Mouse (Mus musculus): ENCODE measurements around the gene Ccdc136.

The Ccdc136 gene

DNA sequence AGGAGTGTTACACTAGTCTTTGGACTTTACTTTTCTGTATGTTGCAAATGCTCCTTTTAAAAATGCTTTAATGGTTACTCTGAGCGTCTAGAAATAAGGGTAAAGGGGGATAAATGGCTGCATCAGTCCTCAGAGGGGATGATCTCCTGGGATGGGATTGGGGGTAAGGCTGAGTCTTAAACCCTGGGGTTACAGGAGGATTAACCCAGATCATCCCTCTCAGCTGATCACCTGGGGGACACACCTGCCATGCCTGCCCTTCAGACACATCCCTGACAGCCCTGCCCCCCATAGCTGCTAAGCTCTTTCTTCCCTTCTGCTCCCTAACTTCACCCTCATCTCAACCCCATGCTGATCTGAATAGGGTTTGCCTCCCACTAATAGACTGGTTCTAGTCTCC is 1.8 kb upstream of the Ccdc136 start:
- no peak for DNase-seq (ENCODE audit: low read depth)

DNA sequence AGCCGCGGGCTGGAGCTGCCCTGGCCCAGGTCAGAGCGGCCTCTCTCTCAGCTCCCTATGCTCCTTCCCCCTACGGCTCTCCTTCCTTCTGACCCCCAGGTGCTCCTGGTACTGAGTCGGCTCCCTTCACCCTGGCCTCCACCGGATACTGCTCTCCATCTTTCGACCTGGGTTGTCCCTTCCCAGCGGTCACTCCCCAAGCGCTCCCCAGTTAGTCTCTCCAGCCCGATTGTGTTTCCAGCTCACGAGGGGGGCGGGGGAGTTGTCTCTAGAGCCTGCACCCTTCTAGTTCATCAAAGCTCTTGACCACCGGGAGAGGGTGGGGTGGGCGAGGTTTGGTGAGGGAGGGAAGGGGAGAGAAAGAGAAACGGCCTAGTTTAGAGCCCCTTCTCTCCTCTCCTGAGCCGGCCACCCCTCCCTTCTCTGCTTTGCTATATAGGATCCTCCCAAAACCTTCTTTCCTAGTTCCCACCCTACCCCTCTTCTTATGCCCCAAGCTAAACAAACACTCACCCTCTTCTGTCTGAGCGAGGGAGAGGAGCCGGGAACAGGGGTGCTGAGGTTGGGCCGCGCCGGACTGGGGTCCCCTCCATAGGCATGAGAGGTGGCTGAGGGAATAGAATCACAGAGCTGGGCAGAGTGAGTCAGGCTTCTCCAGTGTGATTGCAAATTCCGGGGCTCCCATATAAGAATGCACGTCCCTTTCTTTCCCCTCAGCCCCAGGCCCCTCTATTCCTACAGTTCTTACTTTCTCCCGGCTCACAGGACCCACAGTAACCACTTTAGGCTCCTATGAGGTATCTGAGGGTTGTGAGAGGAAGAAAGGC is 818 bp downstream of the Ccdc136 start:
- no peak for DNase-seq (ENCODE audit: low read depth)

DNA sequence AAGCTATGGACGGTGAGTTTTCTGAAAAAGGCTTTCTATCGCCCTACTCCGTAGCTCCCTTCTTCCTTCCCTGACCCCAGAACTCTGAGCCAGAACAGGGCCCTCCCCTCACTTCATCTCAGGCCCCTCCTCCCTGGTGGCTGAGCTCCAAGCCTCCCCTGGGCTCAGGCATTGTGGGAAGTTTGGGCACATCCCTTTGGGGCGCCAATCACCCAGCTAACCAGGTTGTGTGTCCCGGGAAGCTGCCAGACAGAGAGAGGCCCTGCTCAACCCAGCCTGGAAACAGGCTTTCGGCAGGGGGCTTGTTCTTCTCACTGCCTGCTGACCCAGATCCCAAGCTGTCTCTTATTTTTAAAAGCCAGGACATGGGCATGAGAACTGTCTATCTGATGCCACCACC is 1.5 kb downstream of the Ccdc136 start:
- DNase-seq (ENCODE audit: low read depth) = no peak

DNA sequence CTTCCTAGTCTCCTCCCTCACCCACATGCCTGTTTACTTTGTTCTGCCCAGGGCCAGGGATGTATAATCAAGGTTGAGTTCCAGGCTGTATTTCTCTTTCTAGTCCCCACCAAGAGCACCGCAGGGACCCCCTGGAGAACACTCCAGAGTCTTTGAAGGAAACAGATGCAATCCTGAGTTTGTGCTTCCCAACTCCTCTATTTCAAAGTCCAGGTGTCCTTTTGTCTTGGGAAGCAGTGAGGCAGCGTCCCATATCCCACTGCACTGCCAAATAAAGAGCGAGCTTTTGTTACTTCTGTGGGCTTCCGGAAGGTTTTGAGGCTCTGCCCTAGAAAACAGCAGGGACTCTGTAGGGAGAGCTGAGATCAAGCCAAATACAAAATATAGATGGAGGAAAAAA is 3.7 kb downstream of the Ccdc136 start:
- no peak for DNase-seq (ENCODE audit: low read depth)

DNA sequence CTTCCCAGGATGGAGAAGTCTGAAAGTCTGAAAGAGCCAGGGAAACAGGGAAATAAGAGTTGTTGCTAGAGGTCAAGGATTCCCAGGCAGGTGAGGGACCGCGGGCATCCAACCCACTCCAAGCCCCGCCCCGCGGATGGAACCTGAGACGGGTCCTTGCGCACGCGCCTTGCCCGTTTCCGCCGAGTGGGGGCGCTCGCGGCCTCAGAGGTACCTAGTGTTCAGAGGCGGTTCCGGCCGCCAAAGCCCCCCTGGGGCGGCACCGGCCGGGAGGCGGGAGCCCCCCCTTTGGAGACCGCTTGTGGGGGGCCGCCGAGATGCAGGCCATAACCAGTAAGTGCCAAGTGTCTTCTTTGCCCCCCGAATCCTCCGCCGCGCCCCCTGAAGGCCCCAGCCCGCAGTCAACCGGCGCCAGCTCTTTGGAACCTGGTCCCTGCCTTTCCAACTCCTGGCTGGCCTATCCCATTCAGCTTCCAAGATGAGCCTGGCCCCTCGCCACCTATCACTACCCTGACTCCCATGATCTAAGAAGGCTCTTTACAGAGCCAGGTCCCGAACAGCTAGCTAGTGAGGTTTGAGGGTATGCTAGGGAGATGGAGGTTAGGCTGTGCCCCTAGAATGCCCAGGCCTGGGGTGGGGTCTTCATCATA is 6.7 kb downstream of the Ccdc136 start:
- DNase-seq (ENCODE audit: low read depth) = no peak

DNA sequence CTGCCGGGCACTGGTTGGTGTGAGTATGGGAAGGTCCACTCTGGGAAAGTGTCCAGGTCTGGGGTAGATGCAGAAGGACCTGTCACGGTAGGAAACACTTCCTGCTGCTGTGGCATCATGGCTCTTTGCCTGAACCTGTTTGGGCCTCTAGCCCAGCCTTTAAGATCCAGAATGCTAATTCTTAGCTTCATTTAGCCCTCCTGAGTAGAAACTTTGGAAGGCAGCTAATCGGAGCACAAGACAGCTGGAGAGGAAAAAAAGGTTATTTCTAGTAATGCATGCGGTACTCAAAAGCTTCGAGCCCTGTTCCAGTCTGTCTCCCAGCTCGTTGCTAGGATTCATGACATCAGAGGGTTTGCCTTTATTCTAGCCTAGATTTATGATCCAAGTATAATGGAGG is 10.3 kb downstream of the Ccdc136 start:
- no peak for DNase-seq (ENCODE audit: low read depth)

DNA sequence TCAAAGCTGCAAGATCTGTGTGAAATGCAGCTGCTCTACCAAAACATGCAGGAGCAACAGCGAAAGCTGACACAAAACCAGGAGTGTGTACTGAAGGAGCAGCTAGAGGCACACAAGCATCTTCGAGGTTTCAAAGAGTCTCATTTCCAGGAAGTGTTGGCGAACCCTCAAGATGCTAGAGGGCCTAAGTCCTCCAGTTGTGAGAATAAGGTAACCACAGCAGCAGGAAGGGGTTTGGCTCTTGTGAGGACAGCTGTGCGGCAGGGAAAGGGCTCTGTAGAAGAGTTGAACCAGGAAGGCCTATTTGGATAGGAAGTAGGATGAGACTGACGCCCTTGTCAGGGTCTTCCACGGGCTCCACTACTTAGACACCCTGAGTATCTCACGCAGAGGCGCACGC is 19.3 kb downstream of the Ccdc136 start:
- no peak for DNase-seq (ENCODE audit: low read depth)

DNA sequence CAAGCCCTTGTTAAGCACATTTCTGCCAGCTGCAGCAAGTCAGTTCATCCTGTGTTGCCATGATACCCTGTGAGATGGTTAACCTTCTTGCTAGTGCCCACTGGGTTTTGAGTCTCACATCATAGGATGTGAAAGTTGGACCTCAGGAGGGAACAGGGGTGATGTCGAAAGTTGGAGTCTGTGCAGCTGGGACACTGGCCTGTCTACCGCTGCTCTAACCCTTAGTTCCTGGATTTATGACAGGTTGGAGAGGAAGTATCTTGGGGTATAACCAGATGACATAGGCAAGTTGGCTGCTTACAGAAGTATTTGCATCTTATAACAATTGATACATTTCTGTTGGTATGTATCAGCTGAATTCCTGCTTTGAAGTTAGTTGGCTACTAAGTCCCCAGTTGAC is 24.5 kb downstream of the Ccdc136 start:
- no peak for DNase-seq (ENCODE audit: low read depth)

DNA sequence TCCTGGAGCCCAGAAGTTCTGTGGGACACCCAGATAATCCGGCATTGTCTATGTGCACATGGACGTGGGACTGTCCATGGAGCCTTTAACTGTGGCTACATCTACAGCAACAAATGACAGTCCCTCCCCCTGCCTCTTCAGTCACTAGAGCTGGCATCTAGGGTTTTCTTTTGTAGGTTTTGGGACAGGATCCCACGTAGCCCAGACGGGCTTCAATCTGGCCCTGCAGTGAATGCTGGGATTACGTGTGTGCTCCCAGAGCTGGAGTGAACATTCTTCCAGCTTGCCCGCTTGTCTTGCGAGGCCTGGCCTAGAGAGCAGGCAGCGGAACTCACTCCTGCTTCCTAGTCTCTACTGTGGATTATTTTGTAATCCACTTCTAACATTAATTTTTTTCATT is 29.0 kb downstream of the Ccdc136 start:
- DNase-seq (ENCODE audit: low read depth) = no peak

DNA sequence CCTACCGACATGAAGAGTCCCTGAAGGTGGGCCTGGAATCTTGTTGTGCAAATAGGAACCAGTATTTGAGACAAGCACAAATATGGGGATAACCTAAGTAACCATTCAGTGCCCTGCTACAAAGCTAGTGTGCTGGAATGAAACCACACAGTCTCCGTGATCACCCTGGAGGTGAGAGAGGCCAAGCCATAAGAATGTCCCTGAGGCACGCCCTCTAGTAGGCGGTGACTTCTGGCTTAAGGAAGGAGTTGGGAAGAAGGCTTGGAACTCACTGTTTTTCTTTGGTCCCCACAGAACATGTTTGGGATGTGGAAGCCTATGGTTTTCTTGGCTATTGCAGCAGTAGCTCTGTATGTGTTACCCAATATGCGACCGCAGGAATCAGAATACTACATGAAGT is 30.2 kb downstream of the Ccdc136 start:
- DNase-seq (ENCODE audit: low read depth) = no peak

DNA sequence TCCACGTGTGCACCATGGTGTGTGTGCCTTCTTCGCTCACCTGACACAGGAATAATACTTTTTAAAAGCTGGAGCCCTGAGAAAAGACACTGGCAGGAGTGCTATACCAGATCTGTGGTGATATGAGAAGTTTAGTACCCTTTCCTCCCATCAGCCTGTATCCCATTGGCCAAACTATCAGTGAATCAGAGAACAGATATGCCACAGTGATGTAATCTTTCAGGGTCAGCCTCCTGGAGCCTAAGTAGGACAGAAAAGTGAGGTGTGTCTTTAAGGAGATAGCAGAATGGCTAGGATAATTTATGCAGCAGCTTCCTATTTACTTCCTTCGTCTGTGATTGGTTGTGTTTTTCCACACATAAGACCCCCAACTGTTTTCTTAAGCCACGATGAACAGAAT is 32.1 kb downstream of the Ccdc136 start:
- DNase-seq (ENCODE audit: low read depth) = no peak

DNA sequence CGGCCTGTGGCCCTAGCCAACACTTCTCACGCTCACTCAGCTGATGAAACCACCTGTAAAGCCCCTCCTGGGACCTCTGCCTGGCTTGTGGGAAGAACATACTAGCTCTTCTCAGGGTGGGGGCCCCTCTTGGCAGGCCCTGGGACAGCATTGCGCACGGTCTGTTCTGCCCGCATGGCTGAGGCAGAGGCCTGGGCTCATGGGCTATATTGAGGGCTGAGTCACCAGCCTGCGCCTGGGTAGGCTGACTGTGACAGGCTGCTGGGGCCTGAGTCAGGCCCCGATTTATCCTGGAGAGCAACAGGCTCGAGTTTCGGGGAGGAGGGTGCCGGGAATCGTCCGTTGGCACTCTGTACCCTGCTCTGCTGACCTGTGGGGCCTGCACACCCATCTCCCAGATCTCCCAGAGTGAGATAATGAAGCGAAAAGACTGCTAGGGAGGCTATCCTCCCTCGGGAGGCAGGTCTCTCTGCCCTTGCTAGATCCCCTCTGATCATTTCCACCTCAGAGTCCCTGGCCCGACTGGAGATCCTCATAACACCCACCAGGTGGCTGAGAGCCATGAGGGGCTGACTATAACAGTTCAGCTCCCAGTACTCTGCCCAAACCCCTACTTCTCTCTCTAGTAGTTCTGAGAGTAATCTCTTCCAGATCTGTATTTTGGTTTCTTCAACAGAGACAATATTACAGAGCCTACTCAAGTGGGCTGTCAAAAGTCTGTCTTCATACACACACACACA is 34.7 kb downstream of the Ccdc136 start:
- peak; percentile 71 for DNase-seq (ENCODE audit: low read depth)

DNA sequence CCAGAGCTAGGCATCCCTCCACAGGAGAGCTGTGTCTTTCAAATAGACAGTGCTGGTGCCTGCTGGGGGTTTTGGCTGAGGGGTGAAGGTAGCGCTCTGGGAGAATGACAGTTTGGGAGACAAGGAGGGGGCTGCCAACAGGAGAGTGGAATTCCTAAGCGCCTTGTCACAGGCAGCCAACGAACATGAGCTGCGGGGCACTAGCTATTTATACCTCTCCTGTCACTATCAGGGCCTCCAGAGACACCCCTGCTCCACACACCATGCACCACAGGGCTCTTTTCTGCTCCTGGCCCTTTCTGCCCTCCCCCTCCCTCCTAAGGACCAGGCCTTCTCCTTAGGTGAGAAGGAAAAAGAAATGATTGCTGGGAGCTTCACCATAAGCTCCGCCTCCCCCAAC is 35.4 kb downstream of the Ccdc136 start:
- no peak for DNase-seq (ENCODE audit: low read depth)

DNA sequence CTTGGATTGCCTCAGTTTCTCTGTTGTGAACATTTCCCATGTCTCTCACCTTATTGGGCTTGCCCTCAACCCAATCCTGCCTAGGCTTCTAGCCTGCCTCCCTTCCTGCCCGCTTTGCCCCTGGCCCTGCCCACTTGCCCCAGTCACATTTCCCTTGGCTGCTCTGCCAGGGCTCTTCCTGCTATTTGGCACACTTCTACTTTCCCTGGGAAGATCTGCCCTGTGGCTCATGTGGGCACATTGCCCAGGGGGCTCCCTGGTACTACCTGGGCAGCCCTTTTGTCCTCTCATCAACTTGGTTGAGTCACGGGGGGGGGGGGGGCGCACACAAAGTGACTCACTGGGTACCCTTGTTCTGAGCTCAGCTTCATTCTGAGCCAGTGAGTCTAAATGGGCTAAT is 36.0 kb downstream of the Ccdc136 start:
- no peak for DNase-seq (ENCODE audit: low read depth)

DNA sequence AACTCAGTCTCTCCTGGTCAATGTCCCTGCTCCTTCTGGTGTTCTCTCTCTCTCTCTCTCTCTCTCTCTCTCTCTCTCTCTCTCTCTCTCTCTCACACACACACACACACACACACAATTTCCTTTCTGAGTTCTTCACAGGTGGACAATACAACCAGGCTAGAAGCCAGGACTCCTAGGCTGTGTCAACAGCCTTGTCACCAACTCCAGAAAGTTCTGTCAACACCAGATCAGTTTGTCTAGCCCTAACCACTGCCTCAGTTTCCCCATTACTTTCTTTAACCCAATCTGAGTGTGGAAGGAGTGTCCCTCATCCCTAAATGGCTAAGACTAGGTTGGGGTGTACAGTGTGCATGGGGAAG is 36.5 kb downstream of the Ccdc136 start:
- no peak for DNase-seq (ENCODE audit: low read depth)

DNA sequence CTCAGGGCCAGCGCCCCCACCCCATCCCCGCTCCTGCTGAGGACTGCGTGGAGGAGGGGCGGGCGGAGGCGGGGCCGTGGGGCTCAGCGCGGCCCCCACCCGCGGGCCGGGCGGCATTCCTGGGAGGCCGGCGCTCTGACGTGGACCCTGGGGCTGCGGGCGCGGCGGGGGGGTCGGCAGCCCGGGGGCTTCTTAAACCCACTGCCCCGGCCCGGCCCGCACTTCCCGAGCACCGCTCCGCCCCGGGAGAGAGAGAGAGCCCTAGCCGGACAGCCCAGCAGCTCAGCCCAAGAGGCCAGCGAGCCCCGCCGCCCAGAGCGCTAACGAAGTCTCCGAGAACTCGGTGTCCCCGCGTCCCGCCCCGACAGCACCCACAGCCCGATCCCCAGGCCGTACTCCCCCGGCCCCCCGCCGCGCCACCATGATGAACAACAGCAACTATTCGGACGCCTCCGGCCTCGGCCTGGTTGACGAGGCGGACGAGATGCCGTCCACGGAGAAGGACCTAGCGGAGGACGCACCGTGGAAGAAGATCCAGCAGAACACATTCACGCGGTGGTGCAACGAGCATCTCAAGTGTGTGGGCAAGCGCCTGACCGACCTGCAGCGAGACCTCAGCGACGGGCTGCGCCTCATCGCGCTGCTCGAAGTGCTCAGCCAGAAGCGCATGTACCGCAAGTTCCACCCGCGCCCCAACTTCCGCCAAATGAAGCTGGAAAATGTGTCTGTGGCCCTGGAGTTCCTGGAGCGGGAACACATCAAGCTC is 37.1 kb downstream of the Ccdc136 start, which contains the start of gene Flnc:
Gene Flnc, plus strand, starts transcription at position 219 of the 766 bp plus-strand sequence.
- DNase-seq (ENCODE audit: low read depth) = no peak

DNA sequence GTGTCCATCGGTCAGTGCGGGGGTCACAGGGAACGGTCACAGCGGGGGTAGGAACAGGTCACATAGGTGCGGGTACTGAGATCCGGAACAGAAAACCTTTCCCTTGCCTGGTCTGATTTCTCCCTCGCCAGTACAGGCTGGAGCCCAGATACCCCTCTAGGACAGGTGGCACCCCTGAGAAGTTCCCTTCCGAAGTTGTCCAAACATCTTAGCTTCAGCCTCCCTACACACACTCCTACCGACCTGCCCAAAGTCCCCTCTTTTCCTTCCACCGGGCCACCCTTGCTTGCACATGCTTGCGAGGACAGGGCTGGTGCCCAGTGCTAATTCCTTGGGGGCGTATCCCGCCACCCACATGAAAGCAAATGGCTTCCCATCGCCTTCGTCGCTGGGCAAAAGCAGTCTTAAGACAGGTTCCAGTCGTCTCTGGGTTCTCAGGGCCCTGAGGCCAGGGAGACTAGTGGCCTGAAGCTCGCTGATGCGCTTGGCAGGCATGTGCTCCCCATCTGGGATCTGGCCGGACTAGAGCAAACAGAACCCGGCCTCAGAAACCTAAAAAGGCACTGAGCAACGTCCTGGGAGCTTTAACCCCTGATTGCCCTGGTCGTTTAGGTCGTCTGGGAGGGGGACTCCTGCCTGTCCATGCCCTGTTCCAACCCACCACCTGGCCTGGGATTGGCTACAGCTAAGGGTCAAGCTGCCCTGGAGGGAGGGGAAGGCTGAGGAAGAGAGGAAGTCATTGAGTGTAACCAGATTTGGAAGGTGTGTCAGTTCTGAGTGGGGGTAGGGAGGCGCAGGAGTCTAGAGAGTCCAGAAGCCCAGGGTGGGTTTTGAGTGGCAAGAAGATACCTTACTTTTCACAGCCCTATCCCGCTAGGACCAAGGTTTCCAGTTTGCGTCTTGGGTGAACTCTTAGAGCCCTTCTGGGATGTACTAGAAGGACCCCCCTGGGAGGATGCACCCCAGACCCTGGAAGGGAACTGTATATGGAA is 38.0 kb downstream of the Ccdc136 start:
- no peak for DNase-seq (ENCODE audit: low read depth)

DNA sequence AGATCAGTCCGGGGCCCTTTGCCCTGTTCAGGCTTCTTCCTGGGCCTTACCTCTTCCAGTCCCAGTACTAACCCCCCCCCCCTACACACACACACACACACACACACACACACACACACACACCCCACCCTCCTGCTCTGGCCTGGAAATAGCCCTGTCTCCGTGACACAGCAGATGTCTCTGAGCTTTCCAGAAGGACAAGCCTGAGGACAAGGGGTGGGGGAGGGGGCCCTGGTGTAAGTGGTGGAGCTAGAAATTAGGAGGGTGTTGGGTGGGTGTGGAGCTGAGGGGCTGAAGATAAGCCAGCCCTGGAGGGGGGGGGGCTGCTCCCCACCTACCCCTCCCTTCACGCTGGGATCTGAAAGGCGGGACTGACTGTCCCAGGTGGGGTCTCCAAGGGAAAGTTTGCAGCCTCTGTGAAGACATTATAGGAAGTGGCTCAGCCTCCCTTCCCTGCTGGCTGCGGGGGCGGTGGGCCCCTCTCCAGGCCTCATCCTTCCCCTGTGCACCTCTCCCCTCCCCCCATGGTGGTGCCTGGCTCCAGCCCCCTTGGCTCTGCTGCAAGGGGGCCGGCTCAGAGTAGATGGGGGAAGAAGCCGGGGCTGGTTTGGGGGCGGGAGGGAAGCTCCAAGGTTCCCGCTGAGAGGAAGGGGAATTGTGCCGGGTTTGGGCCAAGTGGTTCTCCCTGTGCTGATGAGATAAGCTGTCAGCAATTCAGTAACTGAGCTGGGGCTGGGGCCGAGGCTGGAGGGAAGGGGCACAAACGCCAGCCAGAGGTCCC is 39.0 kb downstream of the Ccdc136 start:
- no peak for DNase-seq (ENCODE audit: low read depth)

DNA sequence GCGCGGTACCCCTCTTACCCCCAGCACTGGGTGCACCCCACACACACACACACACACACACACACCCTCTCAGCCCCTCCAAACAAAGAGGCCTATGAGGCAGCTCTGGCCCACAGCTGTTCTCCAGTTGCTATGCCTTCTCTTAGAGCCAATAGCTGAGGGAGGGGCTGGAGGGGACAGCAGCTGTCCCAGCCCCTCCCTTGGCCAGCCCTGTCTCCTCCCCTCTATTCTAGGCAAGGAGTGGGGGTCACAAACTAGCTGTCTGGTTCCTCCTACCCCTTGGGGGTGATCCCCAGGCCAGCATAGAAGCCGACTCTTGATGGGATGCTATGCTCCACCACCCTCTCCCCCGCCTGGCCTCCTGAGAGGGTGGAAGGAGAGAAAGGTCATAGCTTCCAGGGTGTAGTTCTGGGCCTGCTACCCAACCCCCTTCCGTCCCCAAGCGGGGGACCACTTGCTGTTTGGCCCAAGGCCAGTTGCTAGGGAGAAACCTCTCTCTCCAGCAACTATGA is 39.9 kb downstream of the Ccdc136 start:
- no peak for DNase-seq (ENCODE audit: low read depth)

DNA sequence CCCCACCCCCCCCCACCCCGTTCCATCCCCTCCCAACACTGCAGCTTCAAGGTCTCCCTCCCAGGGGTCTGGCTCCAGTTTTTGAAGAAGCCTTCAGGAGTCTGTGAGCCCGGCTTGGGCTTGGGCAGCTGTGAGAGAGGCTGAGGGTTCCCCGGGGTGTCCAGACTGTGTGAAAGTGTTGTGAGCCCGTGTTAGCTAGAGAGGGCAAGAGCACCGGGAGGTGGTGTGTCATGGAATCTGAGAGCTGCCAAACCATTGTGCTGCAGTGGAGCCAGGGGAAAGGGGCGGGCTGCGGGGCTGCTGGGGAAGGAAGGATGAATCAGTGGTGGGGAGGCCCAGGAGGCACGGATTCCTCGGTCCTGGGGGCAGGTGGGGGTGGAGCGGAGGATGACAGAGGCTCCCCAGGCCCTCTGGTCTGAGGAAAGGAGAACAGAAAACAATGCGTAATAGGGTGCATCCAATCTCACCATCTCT is 40.4 kb downstream of the Ccdc136 start:
- peak; percentile 90 for DNase-seq (ENCODE audit: low read depth)

Measured in fibroblast of lung, adult 2 months (primary cell).